Mouse (Mus musculus): ENCODE results near the gene Asic2. TPM values are rescaled to one million over a fixed set of nuclear protein-coding genes. Genes with fewer than 3 reads are reported as not detected.

Asic2 gene
- polyA plus RNA-seq, 2 experiments, result 0.01 to 0.04 TPM

DNA sequence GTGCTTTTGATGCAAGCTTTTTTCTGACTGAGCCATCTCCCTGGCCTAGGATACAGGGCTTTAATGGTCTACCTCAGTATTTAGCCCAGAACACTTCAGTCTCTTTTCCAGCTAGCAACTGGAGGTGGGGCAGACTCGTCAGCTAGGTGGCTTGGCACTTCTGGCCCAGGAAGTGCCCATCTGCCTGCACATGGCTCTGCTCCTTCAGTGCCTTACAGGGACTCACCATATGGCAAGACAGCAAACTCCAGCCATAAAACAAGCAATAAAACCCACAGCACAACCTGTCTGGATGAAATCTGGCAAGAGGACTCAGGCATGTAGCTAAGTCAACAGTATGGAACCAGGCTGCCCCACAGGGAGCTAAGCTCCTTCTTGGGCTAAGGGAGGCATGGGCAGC, 165.6 kb downstream of the Asic2 start:
- WGBS (ENCODE audit: insufficient replicate concordance), result 42% methylated on average over 1 of the region's 1 CpGs
- Histone ChIP-seq H3K27me3 (ENCODE audit: control insufficient read depth, insufficient read depth, low read length) (no peaks in the 10 kb centered on the region), H3K4me2 (ENCODE audit: low read depth) (no peak overlapping the region), H3K4me1 (replicated peaks; ENCODE audit: control insufficient read depth in 2 of 2, insufficient read depth in 2 of 2, low read length in 1 of 2) (no peaks in the 10 kb centered on the region), H3K4me3 (ENCODE audit: insufficient read depth in 1 of 2, low read depth in 2 of 2, low read length in 2 of 2) (no peak overlapping the region), H3K36me3 (replicated peaks; ENCODE audit: control insufficient read depth, insufficient read depth, low read depth) (no peaks in the 10 kb centered on the region), H3K9me3 (ENCODE audit: control insufficient read depth, low read length) (no peaks in the 10 kb centered on the region), H3K27ac (no peak overlapping the region), H3K9ac (replicated peaks) (no peak overlapping the region)
- no peak for TF ChIP-seq CTCF (IDR thresholded peaks at IDR 0.05; ENCODE audit: low read depth)
- no peak for TF ChIP-seq EP300 (IDR thresholded peaks at IDR 0.05; ENCODE audit: low read depth)
- no peak for ATAC-seq (ENCODE audit: insufficient read depth)
- DNase-seq (ENCODE audit: low read depth in 3 of 3, low spot score in 3 of 3), result no peak

DNA sequence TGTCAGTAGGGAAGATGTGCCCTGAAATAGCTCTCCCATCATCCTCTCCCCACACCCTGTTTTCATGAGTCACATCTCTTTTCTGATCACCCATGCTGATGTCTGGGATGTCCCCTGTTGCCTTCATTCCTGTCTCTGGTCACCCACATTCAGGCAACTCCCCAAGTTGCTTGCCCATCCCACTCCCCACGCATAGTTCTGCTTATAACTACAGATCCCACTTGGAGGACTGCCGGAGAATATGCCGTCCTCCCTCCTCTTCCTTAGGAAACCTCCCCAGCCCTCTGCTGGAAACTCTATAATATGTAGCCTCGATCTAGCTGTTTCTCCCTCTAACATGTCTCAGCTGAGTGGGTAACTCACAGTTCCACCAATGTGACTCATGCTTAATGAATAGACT, 167.4 kb downstream of the Asic2 start:
- Histone ChIP-seq H3K9me3 (ENCODE audit: control insufficient read depth, low read length) (no peaks in the 10 kb centered on the region), H3K27me3 (ENCODE audit: control insufficient read depth, insufficient read depth, low read length) (no peaks in the 10 kb centered on the region), H3K4me2 (ENCODE audit: low read depth) (no peak overlapping the region), H3K9ac (replicated peaks) (no peak overlapping the region), H3K36me3 (replicated peaks; ENCODE audit: control insufficient read depth, insufficient read depth, low read depth) (no peaks in the 10 kb centered on the region), H3K4me3 (ENCODE audit: insufficient read depth in 1 of 2, low read depth in 2 of 2, low read length in 2 of 2) (no peak overlapping the region), H3K4me1 (replicated peaks; ENCODE audit: control insufficient read depth in 2 of 2, insufficient read depth in 2 of 2, low read length in 1 of 2) (no peaks in the 10 kb centered on the region), H3K27ac (no peak overlapping the region)
- TF ChIP-seq EP300 (IDR thresholded peaks at IDR 0.05; ENCODE audit: low read depth) (no peak), CTCF (IDR thresholded peaks at IDR 0.05; ENCODE audit: low read depth) (no peak)
- WGBS (ENCODE audit: insufficient replicate concordance), result 54% methylated on average over 4 of the region's 4 CpGs
- DNase-seq (ENCODE audit: low read depth in 3 of 3, low spot score in 3 of 3), result no peak
- no peak for ATAC-seq (ENCODE audit: insufficient read depth)

DNA sequence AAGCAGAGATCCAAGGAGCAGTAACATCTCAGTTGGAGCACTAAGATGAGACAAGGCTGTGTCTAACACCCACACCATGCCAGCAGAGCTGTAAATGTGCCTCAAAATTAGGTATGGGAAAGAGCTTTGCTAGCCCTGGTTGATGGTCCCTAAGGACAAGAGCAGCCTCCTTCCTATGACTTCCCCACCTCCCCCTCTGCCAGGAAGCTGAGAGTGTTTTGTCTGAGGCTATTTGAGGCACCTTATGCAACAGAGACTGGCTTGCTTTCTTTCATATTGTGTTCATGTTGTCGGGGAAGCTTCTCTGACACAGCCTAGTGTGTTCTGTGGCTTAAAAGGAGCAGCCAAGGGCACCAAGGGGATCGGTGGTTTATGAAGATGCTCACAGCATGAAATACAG, 174.7 kb downstream of the Asic2 start:
- H3K9me3 ChIP-seq (ENCODE audit: control insufficient read depth, low read length), result no peaks in the 10 kb centered on the region
- H3K4me1 ChIP-seq (replicated peaks; ENCODE audit: control insufficient read depth in 2 of 2, insufficient read depth in 2 of 2, low read length in 1 of 2), result no peaks in the 10 kb centered on the region
- no peak overlapping the region for H3K4me2 ChIP-seq (ENCODE audit: low read depth)
- H3K9ac ChIP-seq (replicated peaks), result no peak overlapping the region
- no peak overlapping the region for H3K27ac ChIP-seq
- 35% methylated on average over 2 of the region's 2 CpGs for WGBS (ENCODE audit: insufficient replicate concordance)
- TF ChIP-seq EP300 (IDR thresholded peaks at IDR 0.05; ENCODE audit: low read depth) (no peak), CTCF (IDR thresholded peaks at IDR 0.05; ENCODE audit: low read depth) (no peak)
- H3K4me3 ChIP-seq (ENCODE audit: insufficient read depth in 1 of 2, low read depth in 2 of 2, low read length in 2 of 2), result no peak overlapping the region
- DNase-seq (ENCODE audit: low read depth in 3 of 3, low spot score in 3 of 3), result no peak
- no peaks in the 10 kb centered on the region for H3K27me3 ChIP-seq (ENCODE audit: control insufficient read depth, insufficient read depth, low read length)
- ATAC-seq (ENCODE audit: insufficient read depth), result no peak
- no peaks in the 10 kb centered on the region for H3K36me3 ChIP-seq (replicated peaks; ENCODE audit: control insufficient read depth, insufficient read depth, low read depth)

DNA sequence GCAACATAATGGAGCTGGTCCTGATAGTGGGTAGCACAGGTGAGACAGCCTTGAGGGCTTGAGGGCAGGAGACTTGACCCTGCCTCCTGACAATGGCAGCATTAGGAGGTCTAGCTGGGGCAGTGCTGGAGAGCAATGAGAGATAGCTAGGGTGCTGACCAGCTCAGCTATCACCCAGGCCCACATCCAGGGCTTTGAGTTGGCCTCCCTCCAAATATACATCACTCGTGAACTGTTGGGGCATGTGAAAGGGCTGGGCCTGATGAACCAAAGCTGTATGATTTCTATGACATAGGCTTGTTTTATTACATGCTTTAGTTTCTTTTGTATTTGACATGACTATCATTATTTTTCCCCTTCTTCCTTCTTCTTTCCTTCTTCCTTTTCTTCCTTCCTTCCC, 176.7 kb downstream of the Asic2 start:
- WGBS (ENCODE audit: insufficient replicate concordance), result 36% methylated on average over 1 of the region's 1 CpGs
- H3K27me3 ChIP-seq (ENCODE audit: control insufficient read depth, insufficient read depth, low read length), result no peaks in the 10 kb centered on the region
- DNase-seq (ENCODE audit: low read depth in 3 of 3, low spot score in 3 of 3) (no peak), ATAC-seq (ENCODE audit: insufficient read depth) (no peak)
- H3K4me1 ChIP-seq (replicated peaks; ENCODE audit: control insufficient read depth in 2 of 2, insufficient read depth in 2 of 2, low read length in 1 of 2), result no peaks in the 10 kb centered on the region
- no peak overlapping the region for H3K4me3 ChIP-seq (ENCODE audit: insufficient read depth in 1 of 2, low read depth in 2 of 2, low read length in 2 of 2)
- H3K9me3 ChIP-seq (ENCODE audit: control insufficient read depth, low read length), result no peaks in the 10 kb centered on the region
- H3K27ac ChIP-seq, result no peak overlapping the region
- no peak for TF ChIP-seq EP300 (IDR thresholded peaks at IDR 0.05; ENCODE audit: low read depth)
- TF ChIP-seq CTCF (IDR thresholded peaks at IDR 0.05; ENCODE audit: low read depth), result no peak
- H3K36me3 ChIP-seq (replicated peaks; ENCODE audit: control insufficient read depth, insufficient read depth, low read depth), result no peaks in the 10 kb centered on the region
- no peak overlapping the region for H3K4me2 ChIP-seq (ENCODE audit: low read depth)
- no peak overlapping the region for H3K9ac ChIP-seq (replicated peaks)

DNA sequence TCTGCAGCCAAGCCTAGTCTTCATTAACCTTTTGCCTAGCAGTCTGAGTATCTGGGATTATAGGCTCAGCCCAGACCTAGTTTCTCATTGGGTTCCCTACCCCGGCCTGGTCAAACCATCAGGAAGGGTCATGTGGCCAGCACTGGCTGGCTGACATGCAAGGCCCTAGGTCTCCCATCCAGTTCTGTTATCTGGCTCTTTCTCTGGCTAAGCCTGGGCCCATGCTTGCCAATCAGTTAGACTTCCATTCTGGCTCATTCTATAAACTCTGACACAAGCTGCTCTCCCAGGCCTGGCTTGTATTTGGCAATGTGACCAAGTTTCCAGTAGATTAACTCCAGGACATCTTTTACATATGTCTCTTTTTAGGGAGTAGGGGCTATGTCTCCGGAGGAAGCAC, 187.7 kb downstream of the Asic2 start:
- DNase-seq (ENCODE audit: low read depth in 3 of 3, low spot score in 3 of 3) (no peak), ATAC-seq (ENCODE audit: insufficient read depth) (no peak)
- H3K4me2 ChIP-seq (ENCODE audit: low read depth), result no peak overlapping the region
- no peaks in the 10 kb centered on the region for H3K9me3 ChIP-seq (ENCODE audit: control insufficient read depth, low read length)
- no peaks in the 10 kb centered on the region for H3K27me3 ChIP-seq (ENCODE audit: control insufficient read depth, insufficient read depth, low read length)
- 53% methylated on average over 2 of the region's 2 CpGs for WGBS (ENCODE audit: insufficient replicate concordance)
- no peaks in the 10 kb centered on the region for H3K4me1 ChIP-seq (replicated peaks; ENCODE audit: control insufficient read depth in 2 of 2, insufficient read depth in 2 of 2, low read length in 1 of 2)
- H3K27ac ChIP-seq, result no peak overlapping the region
- H3K9ac ChIP-seq (replicated peaks), result no peak overlapping the region
- H3K4me3 ChIP-seq (ENCODE audit: insufficient read depth in 1 of 2, low read depth in 2 of 2, low read length in 2 of 2), result no peak overlapping the region
- no peaks in the 10 kb centered on the region for H3K36me3 ChIP-seq (replicated peaks; ENCODE audit: control insufficient read depth, insufficient read depth, low read depth)
- TF ChIP-seq EP300 (IDR thresholded peaks at IDR 0.05; ENCODE audit: low read depth) (no peak), CTCF (IDR thresholded peaks at IDR 0.05; ENCODE audit: low read depth) (no peak)
